Mouse (Mus musculus) forebrain, embryonic 16.5 days (tissue): ENCODE results near the gene Gm20604. TPM values are rescaled to one million over a fixed set of nuclear protein-coding genes. Genes with fewer than 3 reads are reported as not detected.

Source experiments
- ATAC-seq: fragments of 200-750 bp; cut with Nextera tagmentation; 2 replicates; pipeline ENCODE4 v1.8.0; 2017; ENCODE audit warnings: mild to moderate bottlenecking, moderate library complexity
- H3K27ac ChIP-seq: fragments of 300-500 bp; sonication (generic); 2 replicates; pipeline ENCODE4 v1.5.1; 2014; ENCODE audit warnings: low read length, control low read depth
- H3K27me3 ChIP-seq: fragments of 300-500 bp; sonication (generic); replicated peaks from 2 replicates; pipeline ENCODE4 v1.6.1; 2014; ENCODE audit warnings: low read length; ENCODE audit not compliant: control insufficient read depth, insufficient read depth
- H3K36me3 ChIP-seq: fragments of 300-500 bp; sonication (generic); 2 replicates; pipeline ENCODE4 v1.6.1; 2014; ENCODE audit not compliant: control insufficient read depth, insufficient read depth
- H3K4me1 ChIP-seq: fragments of 300-500 bp; sonication (generic); replicated peaks from 2 replicates; pipeline ENCODE4 v1.6.1; 2014; ENCODE audit warnings: low read length; ENCODE audit not compliant: control insufficient read depth, insufficient read depth
- H3K4me2 ChIP-seq: fragments of 300-500 bp; sonication (generic); 2 replicates; pipeline ENCODE4 v1.6.1; 2014; ENCODE audit warnings: mild to moderate bottlenecking, low read length, control low read depth
- H3K4me3 ChIP-seq: fragments of 300-500 bp; sonication (generic); replicated peaks from 2 replicates; pipeline ENCODE4 v1.5.1; 2014; ENCODE audit warnings: mild to moderate bottlenecking, low read length, control low read depth
- H3K9ac ChIP-seq: fragments of 300-500 bp; sonication (generic); replicated peaks from 2 replicates; pipeline ENCODE4 v1.6.1; 2014; ENCODE audit warnings: low read depth, low read length, control low read depth
- H3K9me3 ChIP-seq: fragments of 300-500 bp; sonication (generic); 2 replicates; pipeline ENCODE4 v1.6.1; 2016; ENCODE audit warnings: low read length; ENCODE audit not compliant: control insufficient read depth
- WGBS: fragments of 180-500 bp; shearing (Covaris S2); extraction: QIAGEN DNeasy Blood & Tissue Kit; methylation state at CpG from one replicate; pipeline ENCODE4 v1.1.7; 2014; 5-methylcytosine and 5-hydroxymethylcytosine counted together
- polyA plus RNA-seq: library from polyadenylated mRNA; unstranded; fragments of >200 nt; fragmentation: Nextera tagmentation; extraction: Ambion mirVana; gene quantifications from 2 replicates; pipeline ENCODE4 v1.2.1, GENCODE M21; 2015

Gene Gm20604
- polyA plus RNA-seq, 1 experiment from 2014 or later, result 39.8 TPM

DNA sequence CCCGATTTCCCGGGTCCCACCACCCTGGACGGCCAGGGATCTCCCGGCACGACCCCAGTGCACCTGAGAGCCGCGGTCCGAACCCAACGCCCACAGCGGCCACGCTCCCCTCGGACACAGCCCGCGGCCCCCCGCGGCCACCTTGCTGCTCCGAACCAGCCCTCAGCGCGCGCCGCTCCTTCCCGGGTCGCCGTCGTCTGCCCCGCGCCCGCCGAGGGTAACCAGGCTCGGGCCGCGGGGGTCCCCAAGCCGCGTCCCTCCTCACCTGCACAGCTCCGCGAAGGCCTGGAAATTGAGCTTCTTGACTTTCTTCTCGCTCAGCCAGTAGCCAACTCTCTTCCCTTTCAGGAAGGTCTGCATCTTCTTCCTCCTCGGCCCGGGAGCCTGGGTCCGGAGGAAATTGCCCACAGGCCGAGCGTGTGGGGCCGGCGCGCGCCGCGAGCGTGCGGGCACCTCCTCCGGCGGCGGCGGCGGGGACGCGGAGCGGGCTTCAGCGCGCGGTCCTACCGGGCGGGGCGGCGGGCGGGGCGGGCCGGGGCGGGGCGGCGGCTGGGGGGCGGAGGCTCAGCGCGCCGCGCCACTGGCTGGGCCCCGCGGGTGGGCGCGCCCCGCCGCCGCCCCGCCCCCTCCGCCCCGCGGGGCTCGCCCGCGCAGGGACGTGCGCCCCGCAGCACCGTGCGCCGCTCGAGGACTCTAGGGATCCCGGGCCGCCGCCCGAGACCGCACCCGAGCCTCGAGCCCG lies 53.8 kb downstream of the Gm20604 start, which contains the start of gene Itpk1:
TSS of gene Itpk1 (minus strand) at position 474 of the 742 bp plus-strand sequence.
- Histone ChIP-seq H3K4me3 (peak within 1 kb of the TSS; percentile 82), H3K4me2 (peak within 1 kb of the TSS; percentile 77)

GRCm38 (mm10) chr12:102703921-102704408 lies 54.5 kb downstream of the Gm20604 start:
- Histone ChIP-seq H3K36me3 (no peaks in the 10 kb centered on the region), H3K4me1 (peaks cover 54% of the 10 kb centered on the region), H3K9me3 (no peaks in the 10 kb centered on the region), H3K4me3 (peak overlapping the region; percentile 82), H3K4me2 (peak overlapping the region; percentile 77), H3K9ac (peak overlapping the region; percentile 84), H3K27ac (peak overlapping the region; percentile 86), H3K27me3 (no peaks in the 10 kb centered on the region)
- ATAC-seq, result peak; percentile 19; the same call in 1 of the 2 replicates
- 4% methylated on average over 17 of the region's 17 CpGs for WGBS

More for the DNA sequence above, 53.8 kb downstream of the Gm20604 start, which contains the start of gene Itpk1:
- peak within 1 kb of the TSS; percentile 84 for H3K9ac ChIP-seq
- ATAC-seq, result peak; percentile 89
- no peaks in the 10 kb centered on the region for H3K36me3 ChIP-seq
- no peaks in the 10 kb centered on the region for H3K9me3 ChIP-seq
- no peaks in the 10 kb centered on the region for H3K27me3 ChIP-seq
- under 1% methylated on average over 97 of the region's 105 CpGs for WGBS
- peaks cover 47% of the 10 kb centered on the region for H3K4me1 ChIP-seq
- peak within 1 kb of the TSS; percentile 89 for H3K27ac ChIP-seq

GRCm38 (mm10) chr12:102703441-102703840 lies 55.0 kb downstream of the Gm20604 start:
- no peak for ATAC-seq
- peak overlapping the region; percentile 77 for H3K4me2 ChIP-seq
- H3K9ac ChIP-seq, result peak overlapping the region; percentile 84
- H3K36me3 ChIP-seq, result no peaks in the 10 kb centered on the region
- H3K27ac ChIP-seq, result peak overlapping the region; percentile 86
- H3K4me1 ChIP-seq, result peaks cover 59% of the 10 kb centered on the region
- no peaks in the 10 kb centered on the region for H3K9me3 ChIP-seq
- H3K27me3 ChIP-seq, result no peaks in the 10 kb centered on the region
- peak overlapping the region; percentile 82 for H3K4me3 ChIP-seq
- 18% methylated on average over 6 of the region's 6 CpGs for WGBS

- H3K27me3 ChIP-seq, result no peaks in the 10 kb centered on the region
- H3K4me1 ChIP-seq, result peaks cover 63% of the 10 kb centered on the region
- H3K4me2 ChIP-seq, result peak overlapping the region; percentile 77
- no peak for ATAC-seq
- peak overlapping the region; percentile 82 for H3K4me3 ChIP-seq
- H3K36me3 ChIP-seq, result no peaks in the 10 kb centered on the region
- no peaks in the 10 kb centered on the region for H3K9me3 ChIP-seq
- WGBS, result 3% methylated on average over 4 of the region's 4 CpGs
- peak overlapping the region; percentile 84 for H3K9ac ChIP-seq
- peak overlapping the region; percentile 86 for H3K27ac ChIP-seq
These were observed 55.4 kb downstream of the Gm20604 start for GRCm38 (mm10) chr12:102703111-102703412.

GRCm38 (mm10) chr12:102702356-102703110 lies 55.9 kb downstream of the Gm20604 start:
- peaks cover 68% of the 10 kb centered on the region for H3K4me1 ChIP-seq

GRCm38 (mm10) chr12:102701691-102702207 lies 56.7 kb downstream of the Gm20604 start:
- Histone ChIP-seq H3K4me3 (no peak overlapping the region; the same call in 1 of the 2 replicates), H3K4me1 (peaks cover 72% of the 10 kb centered on the region), H3K9me3 (no peaks in the 10 kb centered on the region), H3K36me3 (no peaks in the 10 kb centered on the region), H3K4me2 (peak overlapping the region; percentile 77), H3K27me3 (no peaks in the 10 kb centered on the region), H3K9ac (peak overlapping the region; percentile 22), H3K27ac (no peak overlapping the region)
- no peak for ATAC-seq
- 93% methylated on average over 5 of the region's 5 CpGs for WGBS

More at GRCm38 (mm10) chr12:102702356-102703110, 55.9 kb downstream of the Gm20604 start:
- Histone ChIP-seq H3K9me3 (no peaks in the 10 kb centered on the region), H3K36me3 (no peaks in the 10 kb centered on the region), H3K9ac (peak overlapping the region; percentile 84), H3K4me2 (peak overlapping the region; percentile 77), H3K27ac (peak overlapping the region; percentile 86), H3K4me3 (peak overlapping the region; percentile 82), H3K27me3 (no peaks in the 10 kb centered on the region)
- no peak for ATAC-seq
- WGBS, result 3% methylated on average over 15 of the region's 15 CpGs

DNA sequence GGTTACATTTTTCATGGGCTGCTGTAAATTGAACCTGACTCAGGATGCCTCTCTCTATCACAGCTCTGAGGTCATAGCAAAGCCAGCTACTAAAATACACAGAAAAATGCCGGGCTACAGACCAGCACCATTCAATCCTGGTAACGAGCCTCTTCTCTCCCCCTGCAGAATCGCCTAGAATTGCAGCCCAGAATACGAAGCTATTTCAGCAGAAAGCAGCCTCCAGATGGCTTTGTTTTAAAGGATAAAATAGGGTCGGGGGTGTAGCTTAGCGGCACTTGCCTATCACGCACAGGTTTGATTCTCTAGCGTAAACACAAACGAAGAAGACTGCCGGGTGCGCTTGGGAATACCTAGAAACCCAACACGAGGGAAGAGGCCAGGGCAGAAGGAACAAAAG lies 58.0 kb downstream of the Gm20604 start:
- Histone ChIP-seq H3K27me3 (no peaks in the 10 kb centered on the region), H3K4me2 (peak overlapping the region; percentile 6; the same call in 1 of the 2 replicates), H3K9me3 (no peaks in the 10 kb centered on the region), H3K27ac (peak overlapping the region; percentile 66), H3K36me3 (no peaks in the 10 kb centered on the region), H3K4me3 (no peak overlapping the region), H3K4me1 (peaks cover 77% of the 10 kb centered on the region), H3K9ac (no peak overlapping the region)
- 35% methylated on average over 12 of the region's 12 CpGs for WGBS
- ATAC-seq, result no peak

- no peaks in the 10 kb centered on the region for H3K9me3 ChIP-seq
- no peaks in the 10 kb centered on the region for H3K36me3 ChIP-seq
- no peaks in the 10 kb centered on the region for H3K27me3 ChIP-seq
- H3K4me1 ChIP-seq, result peaks cover 81% of the 10 kb centered on the region
- WGBS, result 17% methylated on average over 1 of the region's 1 CpGs
- H3K27ac ChIP-seq, result no peak overlapping the region
- no peak overlapping the region for H3K4me3 ChIP-seq
- H3K9ac ChIP-seq, result no peak overlapping the region
- ATAC-seq, result no peak
- H3K4me2 ChIP-seq, result no peak overlapping the region
These were observed 59.3 kb downstream of the Gm20604 start for GRCm38 (mm10) chr12:102699156-102699555.
